In genomic region chr7:35772347-35772746, GRCm38 (mm10) we compare ENCODE assay signal across 18 mouse cellular contexts.
"Had no signal": no experiment of that assay in that cellular context is flagged by ENCODE, and none has a peak within 500 bp of the region (broad histone marks: within the 10 kb centered on the region; RNA-seq: fewer than 3 reads in every experiment).

No protein-coding gene starts in this region.

- DNase-seq: lung, adult 18-20 months; lung, embryonic 14.5 days; lung, postnatal 10 days; lung, postnatal 4 days; midbrain, embryonic 14.5 days; retina, postnatal 1 day; right cerebral cortex, adult 18-20 months; right cerebral cortex, postnatal 25 days; right cerebral cortex, postnatal 4 days; spleen, adult 18-20 months; thymus, adult 18-20 months; thymus, postnatal 14 days; thymus, postnatal 36 days had no signal

- H3K4me3 ChIP-seq: midbrain, embryonic 10.5 days; midbrain, embryonic 12.5 days; myocyte; neural tube, embryonic 13.5 days; neural tube, embryonic 15.5 days had no signal

- H3K27ac ChIP-seq: midbrain, embryonic 10.5 days; midbrain, embryonic 12.5 days; neural tube, embryonic 13.5 days; neural tube, embryonic 15.5 days had no signal
